Mouse (Mus musculus) spleen, postnatal 4 days (tissue): ENCODE results near the gene Mtap.

Experiments
- DNase-seq, 2 experiments: peaks; one replicate each; pipeline ENCODE4 v3.0.0; 2022; ENCODE audit warnings: low spot score in 2 of 2

The Mtap gene

GRCm38 (mm10) chr4:89136906-89137541 lies at the start of gene Mtap:
TSS of gene Mtap (plus strand) at chr4:89137122.
- peak; percentile 64 to 82 for DNase-seq

GRCm38 (mm10) chr4:89089110-89089509 lies 47.8 kb upstream of the Mtap start:
- no peak for DNase-seq

GRCm38 (mm10) chr4:89090217-89090616 lies 46.7 kb upstream of the Mtap start:
- DNase-seq: no peak

GRCm38 (mm10) chr4:89092153-89092552 lies 44.8 kb upstream of the Mtap start:
- no peak for DNase-seq

GRCm38 (mm10) chr4:89094773-89095172 lies 42.1 kb upstream of the Mtap start:
- DNase-seq: no peak

- no peak for DNase-seq
Observed at GRCm38 (mm10) chr4:89098261-89098660, 38.7 kb upstream of the Mtap start.

GRCm38 (mm10) chr4:89101276-89101675 lies 35.6 kb upstream of the Mtap start:
- DNase-seq: no peak

GRCm38 (mm10) chr4:89102283-89102682 lies 34.6 kb upstream of the Mtap start:
- DNase-seq: no peak

- no peak for DNase-seq
Observed at GRCm38 (mm10) chr4:89105486-89105885, 31.4 kb upstream of the Mtap start.

GRCm38 (mm10) chr4:89106505-89106904 lies 30.4 kb upstream of the Mtap start:
- no peak for DNase-seq

GRCm38 (mm10) chr4:89112168-89112710 lies 24.7 kb upstream of the Mtap start:
- no peak for DNase-seq

GRCm38 (mm10) chr4:89112782-89113181 lies 24.1 kb upstream of the Mtap start:
- no peak for DNase-seq

GRCm38 (mm10) chr4:89116006-89116405 lies 20.9 kb upstream of the Mtap start:
- no peak for DNase-seq

GRCm38 (mm10) chr4:89119900-89120299 lies 17.0 kb upstream of the Mtap start:
- no peak for DNase-seq

- no peak for DNase-seq
Observed at GRCm38 (mm10) chr4:89120353-89120752, 16.6 kb upstream of the Mtap start.

- DNase-seq: no peak
Observed at GRCm38 (mm10) chr4:89123446-89124243, 13.3 kb upstream of the Mtap start.

- DNase-seq: no peak
Observed at GRCm38 (mm10) chr4:89127674-89128073, 9.2 kb upstream of the Mtap start.

- DNase-seq: no peak
Observed at GRCm38 (mm10) chr4:89128080-89128936, 8.6 kb upstream of the Mtap start.

GRCm38 (mm10) chr4:89128937-89129277 lies 8.0 kb upstream of the Mtap start:
- no peak for DNase-seq

GRCm38 (mm10) chr4:89129311-89129913 lies 7.5 kb upstream of the Mtap start:
- DNase-seq: peak; percentile 48 to 80

- no peak for DNase-seq
Observed at GRCm38 (mm10) chr4:89131795-89132194, 5.1 kb upstream of the Mtap start.

- DNase-seq: no peak
Observed at GRCm38 (mm10) chr4:89136356-89136755, 566 bp upstream of the Mtap start.
